Mouse (Mus musculus): ENCODE measurements around the gene Cox4i2. TPM values are rescaled to one million over a fixed set of nuclear protein-coding genes. Genes with fewer than 3 reads are reported as not detected.

Gene Cox4i2
- polyA plus RNA-seq (2012; rRNA removed): 1.8 and 3.3 TPM in 2 replicates

GRCm38 (mm10) chr2:152753944-152754711, at the start of gene Cox4i2:
Cox4i2 (plus strand) TSS chr2:152754173.

GRCm38 (mm10) chr2:152736090-152736601, 17.8 kb upstream of the Cox4i2 start, which contains the start of gene Id1:
Id1 (plus strand) TSS chr2:152736251.

Other genes with a start within 250 kb of the Cox4i2 start
- not detected in 2 replicates for gene Defb26, start 242.5 kb upstream of the Cox4i2 start, polyA plus RNA-seq (2012; rRNA removed)
- 0.39 TPM in 1 of 2 replicates, not detected in the other for gene Defb28, start 235.9 kb upstream of the Cox4i2 start, polyA plus RNA-seq (2012; rRNA removed)
- not detected in 2 replicates for gene Defb29, start 214.1 kb upstream of the Cox4i2 start, polyA plus RNA-seq (2012; rRNA removed)
- not detected in 2 replicates for gene Gm17416, start 184.8 kb upstream of the Cox4i2 start, polyA plus RNA-seq (2012; rRNA removed)
- gene Defb21, start 181.4 kb upstream of the Cox4i2 start, polyA plus RNA-seq (2012; rRNA removed): not detected in 2 replicates
- gene Defb19, start 173.9 kb upstream of the Cox4i2 start, polyA plus RNA-seq (2012; rRNA removed): not detected in 2 replicates
- not detected in 2 replicates for gene Defb45, start 154.8 kb upstream of the Cox4i2 start, polyA plus RNA-seq (2012; rRNA removed)
- not detected in 2 replicates for gene Defb36, start 149.8 kb upstream of the Cox4i2 start, polyA plus RNA-seq (2012; rRNA removed)
- gene Defb25, start 131.1 kb upstream of the Cox4i2 start, polyA plus RNA-seq (2012; rRNA removed): 3.2 TPM in 1 of 2 replicates, not detected in the other
- gene Rem1, start 127.2 kb upstream of the Cox4i2 start, polyA plus RNA-seq (2012; rRNA removed): 6.7 and 10.2 TPM in 2 replicates
- gene H13, start 84.7 kb upstream of the Cox4i2 start, polyA plus RNA-seq (2012; rRNA removed): 70.4 and 121 TPM in 2 replicates
- 0.67 and 1.0 TPM in 2 replicates for gene Mcts2, start 67.1 kb upstream of the Cox4i2 start, polyA plus RNA-seq (2012; rRNA removed)
- 694 and 877 TPM in 2 replicates for gene Id1, start 17.9 kb upstream of the Cox4i2 start, polyA plus RNA-seq (2012; rRNA removed)
- 30.1 and 30.6 TPM in 2 replicates for gene Bcl2l1, start 77.6 kb downstream of the Cox4i2 start, polyA plus RNA-seq (2012; rRNA removed)
- gene Tpx2, start 93.8 kb downstream of the Cox4i2 start, polyA plus RNA-seq (2012; rRNA removed): 0.28 and 0.78 TPM in 2 replicates
- 1.0 and 1.5 TPM in 2 replicates for gene Mylk2, start 157.2 kb downstream of the Cox4i2 start, polyA plus RNA-seq (2012; rRNA removed)
- gene Foxs1, start 179.0 kb downstream of the Cox4i2 start, polyA plus RNA-seq (2012; rRNA removed): 3.9 and 5.3 TPM in 2 replicates
- 0.03 and 0.04 TPM in 2 replicates for gene Dusp15, start 197.5 kb downstream of the Cox4i2 start, polyA plus RNA-seq (2012; rRNA removed)
- gene Ttll9, start 208.3 kb downstream of the Cox4i2 start, polyA plus RNA-seq (2012; rRNA removed): not detected in 2 replicates

All from stomach, adult 2 months (tissue).